Mouse (Mus musculus): Measurements from ENCODE around the gene Mthfs. TPM values are rescaled to one million over a fixed set of nuclear protein-coding genes. Genes with fewer than 3 reads are reported as not detected.
"Not testable (repeated sequence)": the region's sequence is repeated elsewhere in the genome, so short reads cannot be mapped to it uniquely, and the experiment has no call there.

The Mthfs gene
- 17.5 and 18.8 TPM in 2 replicates for polyA plus RNA-seq (2014; fragmentation: Nextera tagmentation; extraction: Ambion mirVana)

- H3K9ac ChIP-seq (ENCODE audit: low read length); H3K27ac ChIP-seq (replicated peaks; ENCODE audit: low read depth, low read length); H3K36me3 ChIP-seq (ENCODE audit: control insufficient read depth, insufficient read depth, low read length); H3K9me3 ChIP-seq (ENCODE audit: control insufficient read depth, low read length); DNase-seq (ENCODE audit: low spot score); H3K4me1 ChIP-seq (ENCODE audit: control insufficient read depth, insufficient read depth, low read length); H3K4me3 ChIP-seq (ENCODE audit: low read depth, low read length); H3K27me3 ChIP-seq (ENCODE audit: control insufficient read depth, insufficient read depth, low read length): not testable (repeated sequence)
- peak; percentile 68 for ATAC-seq (ENCODE audit: insufficient number of reproducible peaks, low FRiP score, low TSS enrichment, low read depth)
- 29% methylated on average over 9 of the region's 12 CpGs for WGBS
- peak within 1 kb of the TSS; percentile 15; the same call in 1 of the 2 replicates for H3K4me2 ChIP-seq (ENCODE audit: low read depth, severe bottlenecking)
Measured at GRCm38 (mm10) chr9:89210353-89211064, at the start of gene Mthfs. Mthfs (plus strand) TSS chr9:89210676.

GRCm38 (mm10) chr9:89172539-89172938, 37.9 kb upstream of the Mthfs start:
- not testable (repeated sequence) for H3K9ac ChIP-seq (ENCODE audit: low read length); H3K4me2 ChIP-seq (ENCODE audit: low read depth, severe bottlenecking); H3K27ac ChIP-seq (replicated peaks; ENCODE audit: low read depth, low read length); H3K9me3 ChIP-seq (ENCODE audit: control insufficient read depth, low read length); H3K4me3 ChIP-seq (ENCODE audit: low read depth, low read length); H3K4me1 ChIP-seq (ENCODE audit: control insufficient read depth, insufficient read depth, low read length); H3K36me3 ChIP-seq (ENCODE audit: control insufficient read depth, insufficient read depth, low read length); H3K27me3 ChIP-seq (ENCODE audit: control insufficient read depth, insufficient read depth, low read length); ATAC-seq (ENCODE audit: insufficient number of reproducible peaks, low FRiP score, low TSS enrichment, low read depth); DNase-seq (ENCODE audit: low spot score)

GRCm38 (mm10) chr9:89178833-89179232, 31.6 kb upstream of the Mthfs start:
- not testable (repeated sequence) for H3K9ac ChIP-seq (ENCODE audit: low read length); H3K27me3 ChIP-seq (ENCODE audit: control insufficient read depth, insufficient read depth, low read length); H3K27ac ChIP-seq (replicated peaks; ENCODE audit: low read depth, low read length); H3K4me2 ChIP-seq (ENCODE audit: low read depth, severe bottlenecking); ATAC-seq (ENCODE audit: insufficient number of reproducible peaks, low FRiP score, low TSS enrichment, low read depth); H3K36me3 ChIP-seq (ENCODE audit: control insufficient read depth, insufficient read depth, low read length); H3K4me1 ChIP-seq (ENCODE audit: control insufficient read depth, insufficient read depth, low read length); H3K9me3 ChIP-seq (ENCODE audit: control insufficient read depth, low read length); H3K4me3 ChIP-seq (ENCODE audit: low read depth, low read length)
- 38% methylated on average over 2 of the region's 3 CpGs for WGBS
- DNase-seq (ENCODE audit: low spot score): peak; percentile 20

GRCm38 (mm10) chr9:89179469-89179868, 31.0 kb upstream of the Mthfs start:
- not testable (repeated sequence) for H3K9ac ChIP-seq (ENCODE audit: low read length); H3K4me2 ChIP-seq (ENCODE audit: low read depth, severe bottlenecking); DNase-seq (ENCODE audit: low spot score); H3K9me3 ChIP-seq (ENCODE audit: control insufficient read depth, low read length); ATAC-seq (ENCODE audit: insufficient number of reproducible peaks, low FRiP score, low TSS enrichment, low read depth); H3K36me3 ChIP-seq (ENCODE audit: control insufficient read depth, insufficient read depth, low read length); H3K4me1 ChIP-seq (ENCODE audit: control insufficient read depth, insufficient read depth, low read length); H3K27me3 ChIP-seq (ENCODE audit: control insufficient read depth, insufficient read depth, low read length); H3K27ac ChIP-seq (replicated peaks; ENCODE audit: low read depth, low read length); H3K4me3 ChIP-seq (ENCODE audit: low read depth, low read length)
- 84% methylated on average over 2 of the region's 4 CpGs for WGBS

- H3K27me3 ChIP-seq (ENCODE audit: control insufficient read depth, insufficient read depth, low read length); H3K4me2 ChIP-seq (ENCODE audit: low read depth, severe bottlenecking); H3K9me3 ChIP-seq (ENCODE audit: control insufficient read depth, low read length); H3K4me1 ChIP-seq (ENCODE audit: control insufficient read depth, insufficient read depth, low read length); H3K4me3 ChIP-seq (ENCODE audit: low read depth, low read length); H3K27ac ChIP-seq (replicated peaks; ENCODE audit: low read depth, low read length); ATAC-seq (ENCODE audit: insufficient number of reproducible peaks, low FRiP score, low TSS enrichment, low read depth); H3K36me3 ChIP-seq (ENCODE audit: control insufficient read depth, insufficient read depth, low read length); H3K9ac ChIP-seq (ENCODE audit: low read length): not testable (repeated sequence)
- whole genome bisulfite sequencing: 81% methylated on average over 15 of the region's 15 CpGs
- DNase-seq (ENCODE audit: low spot score): peak; percentile 12
Measured at GRCm38 (mm10) chr9:89187006-89187405, 23.5 kb upstream of the Mthfs start.

GRCm38 (mm10) chr9:89195483-89195882, 15.0 kb upstream of the Mthfs start:
- H3K4me2 ChIP-seq (ENCODE audit: low read depth, severe bottlenecking); H3K9ac ChIP-seq (ENCODE audit: low read length); ATAC-seq (ENCODE audit: insufficient number of reproducible peaks, low FRiP score, low TSS enrichment, low read depth); H3K27ac ChIP-seq (replicated peaks; ENCODE audit: low read depth, low read length); H3K9me3 ChIP-seq (ENCODE audit: control insufficient read depth, low read length); H3K4me1 ChIP-seq (ENCODE audit: control insufficient read depth, insufficient read depth, low read length); DNase-seq (ENCODE audit: low spot score); H3K36me3 ChIP-seq (ENCODE audit: control insufficient read depth, insufficient read depth, low read length); H3K4me3 ChIP-seq (ENCODE audit: low read depth, low read length); H3K27me3 ChIP-seq (ENCODE audit: control insufficient read depth, insufficient read depth, low read length): not testable (repeated sequence)

GRCm38 (mm10) chr9:89197509-89197908, 13.0 kb upstream of the Mthfs start:
- H3K4me2 ChIP-seq (ENCODE audit: low read depth, severe bottlenecking); H3K36me3 ChIP-seq (ENCODE audit: control insufficient read depth, insufficient read depth, low read length); H3K9ac ChIP-seq (ENCODE audit: low read length); H3K9me3 ChIP-seq (ENCODE audit: control insufficient read depth, low read length); H3K4me3 ChIP-seq (ENCODE audit: low read depth, low read length); DNase-seq (ENCODE audit: low spot score); H3K27ac ChIP-seq (replicated peaks; ENCODE audit: low read depth, low read length); H3K27me3 ChIP-seq (ENCODE audit: control insufficient read depth, insufficient read depth, low read length); ATAC-seq (ENCODE audit: insufficient number of reproducible peaks, low FRiP score, low TSS enrichment, low read depth); H3K4me1 ChIP-seq (ENCODE audit: control insufficient read depth, insufficient read depth, low read length): not testable (repeated sequence)
- WGBS: 86% methylated on average over 1 of the region's 1 CpGs

GRCm38 (mm10) chr9:89198349-89198748, 12.1 kb upstream of the Mthfs start:
- not testable (repeated sequence) for DNase-seq (ENCODE audit: low spot score); H3K9me3 ChIP-seq (ENCODE audit: control insufficient read depth, low read length); H3K4me3 ChIP-seq (ENCODE audit: low read depth, low read length); H3K4me1 ChIP-seq (ENCODE audit: control insufficient read depth, insufficient read depth, low read length); H3K36me3 ChIP-seq (ENCODE audit: control insufficient read depth, insufficient read depth, low read length); H3K9ac ChIP-seq (ENCODE audit: low read length); H3K27ac ChIP-seq (replicated peaks; ENCODE audit: low read depth, low read length); ATAC-seq (ENCODE audit: insufficient number of reproducible peaks, low FRiP score, low TSS enrichment, low read depth); H3K4me2 ChIP-seq (ENCODE audit: low read depth, severe bottlenecking); H3K27me3 ChIP-seq (ENCODE audit: control insufficient read depth, insufficient read depth, low read length)
- WGBS: 98% methylated on average over 3 of the region's 3 CpGs

- not testable (repeated sequence) for H3K9me3 ChIP-seq (ENCODE audit: control insufficient read depth, low read length); H3K9ac ChIP-seq (ENCODE audit: low read length); H3K4me2 ChIP-seq (ENCODE audit: low read depth, severe bottlenecking); H3K4me3 ChIP-seq (ENCODE audit: low read depth, low read length); H3K27me3 ChIP-seq (ENCODE audit: control insufficient read depth, insufficient read depth, low read length); H3K27ac ChIP-seq (replicated peaks; ENCODE audit: low read depth, low read length); H3K36me3 ChIP-seq (ENCODE audit: control insufficient read depth, insufficient read depth, low read length); DNase-seq (ENCODE audit: low spot score); ATAC-seq (ENCODE audit: insufficient number of reproducible peaks, low FRiP score, low TSS enrichment, low read depth); H3K4me1 ChIP-seq (ENCODE audit: control insufficient read depth, insufficient read depth, low read length)
- WGBS: 84% methylated on average over 5 of the region's 5 CpGs
Measured at GRCm38 (mm10) chr9:89198969-89199416, 11.5 kb upstream of the Mthfs start, which contains the start of the genes Bcl2a1b and Gm29094. Bcl2a1b (plus strand) TSS chr9:89199209. Gm29094 (plus strand) TSS chr9:89199379.

All from limb, embryonic 11.5 days (tissue).